Mouse (Mus musculus): Measurements from ENCODE around the gene Eif2ak1. TPM values are rescaled to one million over a fixed set of nuclear protein-coding genes. Genes with fewer than 3 reads are reported as not detected.

Gene Eif2ak1
- polyA plus RNA-seq, 1 experiment from 2014 or later: 44.8 TPM

- 91% methylated on average over 24 of the region's 24 CpGs for WGBS
Measured at GRCm38 (mm10) chr5:143819906-143820660, 2.5 kb downstream of the Eif2ak1 start.

GRCm38 (mm10) chr5:143820820-143821219 is 3.2 kb downstream of the Eif2ak1 start:
- WGBS: 97% methylated on average over 5 of the region's 5 CpGs
- Histone ChIP-seq H3K36me3 (no peaks in the 10 kb centered on the region), H3K4me3 (no peak overlapping the region), H3K27ac (replicated peaks) (no peak overlapping the region), H3K9ac (replicated peaks) (no peak overlapping the region), H3K27me3 (no peaks in the 10 kb centered on the region), H3K9me3 (no peaks in the 10 kb centered on the region), H3K4me2 (replicated peaks) (no peak overlapping the region), H3K4me1 (peaks cover 12% of the 10 kb centered on the region)
- no peak for ATAC-seq (ENCODE audit: low FRiP score, low read depth)

More at GRCm38 (mm10) chr5:143819906-143820660, 2.5 kb downstream of the Eif2ak1 start:
- no peak for ATAC-seq (ENCODE audit: low FRiP score, low read depth)
- H3K4me2 ChIP-seq (replicated peaks): no peak overlapping the region
- H3K9me3 ChIP-seq: no peaks in the 10 kb centered on the region
- H3K9ac ChIP-seq (replicated peaks): no peak overlapping the region
- peaks cover 12% of the 10 kb centered on the region for H3K4me1 ChIP-seq
- H3K27me3 ChIP-seq: no peaks in the 10 kb centered on the region
- no peak overlapping the region for H3K4me3 ChIP-seq
- H3K36me3 ChIP-seq: no peaks in the 10 kb centered on the region
- no peak overlapping the region for H3K27ac ChIP-seq (replicated peaks)

GRCm38 (mm10) chr5:143871547-143872169 is 54.1 kb downstream of the Eif2ak1 start:
- Histone ChIP-seq H3K9me3 (no peaks in the 10 kb centered on the region), H3K4me2 (replicated peaks) (no peak overlapping the region), H3K27ac (replicated peaks) (no peak overlapping the region), H3K36me3 (peaks cover 43% of the 10 kb centered on the region), H3K9ac (replicated peaks) (no peak overlapping the region), H3K4me1 (no peaks in the 10 kb centered on the region), H3K4me3 (no peak overlapping the region), H3K27me3 (no peaks in the 10 kb centered on the region)
- WGBS: 89% methylated on average over 11 of the region's 11 CpGs
- no peak for ATAC-seq (ENCODE audit: low FRiP score, low read depth)

DNA sequence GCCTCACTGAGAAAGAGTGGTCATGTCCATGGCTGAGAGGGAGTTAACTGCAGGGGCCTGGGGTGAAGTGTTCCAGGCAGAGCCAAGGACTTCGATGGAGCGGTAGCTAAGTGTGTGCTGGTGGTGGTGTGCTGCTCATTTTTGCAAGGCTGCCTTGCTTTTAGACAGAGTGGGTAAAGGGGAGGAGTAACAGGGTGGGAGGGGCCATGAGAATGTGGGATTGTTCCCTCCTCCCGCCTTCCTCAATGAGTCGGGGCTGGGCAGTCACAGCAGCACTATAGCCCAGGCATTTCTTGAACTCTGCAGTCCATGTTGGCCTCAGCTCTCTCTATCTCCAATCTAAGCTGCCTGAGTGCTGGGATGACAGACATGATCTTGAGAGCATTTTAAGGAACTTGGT is 57.0 kb downstream of the Eif2ak1 start:
- Histone ChIP-seq H3K9ac (replicated peaks) (no peak overlapping the region), H3K4me1 (no peaks in the 10 kb centered on the region), H3K4me2 (replicated peaks) (no peak overlapping the region), H3K27ac (replicated peaks) (no peak overlapping the region), H3K9me3 (no peaks in the 10 kb centered on the region), H3K4me3 (no peak overlapping the region), H3K27me3 (no peaks in the 10 kb centered on the region), H3K36me3 (peaks cover 70% of the 10 kb centered on the region)
- WGBS: 84% methylated on average over 4 of the region's 4 CpGs
- ATAC-seq (ENCODE audit: low FRiP score, low read depth): no peak

DNA sequence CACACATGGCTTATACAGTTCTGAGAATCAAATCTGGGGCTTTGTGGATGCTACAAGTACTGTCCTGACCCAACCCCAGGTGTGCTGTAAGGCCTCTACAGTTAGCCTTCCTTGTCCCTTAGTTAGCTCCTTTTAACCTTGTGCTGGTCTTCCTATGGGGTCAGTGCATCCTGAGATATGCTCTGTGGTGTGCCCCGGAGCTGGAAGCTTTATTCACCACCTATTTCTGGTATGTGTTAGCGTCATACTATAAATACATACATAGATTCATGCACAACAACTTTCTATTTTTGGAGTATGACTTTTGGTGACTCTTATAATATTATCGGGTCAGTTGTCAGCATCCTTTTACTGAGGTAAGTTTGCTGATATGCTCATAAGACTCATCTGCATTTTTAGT is 67.7 kb downstream of the Eif2ak1 start:
- 97% methylated on average over 3 of the region's 3 CpGs for WGBS
- no peaks in the 10 kb centered on the region for H3K27me3 ChIP-seq
- H3K4me1 ChIP-seq: no peaks in the 10 kb centered on the region
- no peak overlapping the region for H3K9ac ChIP-seq (replicated peaks)
- H3K36me3 ChIP-seq: peaks cover 93% of the 10 kb centered on the region
- H3K4me2 ChIP-seq (replicated peaks): no peak overlapping the region
- H3K9me3 ChIP-seq: no peaks in the 10 kb centered on the region
- no peak for ATAC-seq (ENCODE audit: low FRiP score, low read depth)
- no peak overlapping the region for H3K4me3 ChIP-seq
- no peak overlapping the region for H3K27ac ChIP-seq (replicated peaks)

GRCm38 (mm10) chr5:143890741-143891140 is 73.2 kb downstream of the Eif2ak1 start:
- H3K36me3 ChIP-seq: peaks cover 75% of the 10 kb centered on the region
- ATAC-seq (ENCODE audit: low FRiP score, low read depth): no peak
- WGBS: 88% methylated on average over 6 of the region's 6 CpGs

DNA sequence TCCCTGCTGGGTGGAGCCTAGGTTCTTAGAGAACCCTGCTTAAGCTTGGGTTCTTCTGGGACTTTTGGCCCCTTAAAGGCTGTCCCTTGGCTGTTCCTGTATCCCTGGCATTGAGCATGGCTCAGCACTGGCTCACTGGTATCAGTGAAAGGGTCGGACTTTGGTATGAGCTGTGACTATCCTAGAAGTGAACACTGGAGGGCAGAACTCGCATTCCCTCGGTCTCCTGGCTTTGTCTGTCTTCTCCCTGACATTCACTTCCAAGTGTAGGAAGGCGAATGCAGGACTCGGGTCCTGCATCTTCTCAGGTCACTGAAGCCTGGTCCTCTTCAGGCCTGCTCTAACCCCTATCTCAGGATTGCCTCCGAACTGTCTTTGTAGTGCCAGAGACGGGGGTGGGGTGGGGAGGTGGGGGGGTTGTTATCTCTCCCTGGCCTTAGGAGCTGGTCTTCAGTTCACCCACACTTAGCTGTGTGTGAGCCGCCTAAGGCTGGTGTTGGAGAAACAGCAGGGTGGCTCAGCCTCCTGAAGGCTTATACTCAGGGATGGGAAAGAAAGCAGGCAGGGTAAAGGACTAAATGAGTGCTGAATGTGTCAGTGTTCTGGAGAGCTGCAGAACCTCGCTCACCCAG is 74.8 kb downstream of the Eif2ak1 start:
- Histone ChIP-seq H3K36me3 (peaks cover 70% of the 10 kb centered on the region), H3K4me2 (replicated peaks) (no peak overlapping the region), H3K9ac (replicated peaks) (no peak overlapping the region), H3K4me1 (no peaks in the 10 kb centered on the region), H3K27me3 (no peaks in the 10 kb centered on the region), H3K9me3 (no peaks in the 10 kb centered on the region), H3K4me3 (no peak overlapping the region), H3K27ac (replicated peaks) (no peak overlapping the region)
- WGBS: 72% methylated on average over 9 of the region's 9 CpGs
- ATAC-seq (ENCODE audit: low FRiP score, low read depth): no peak

More at GRCm38 (mm10) chr5:143890741-143891140, 73.2 kb downstream of the Eif2ak1 start:
- no peak overlapping the region for H3K9ac ChIP-seq (replicated peaks)
- no peaks in the 10 kb centered on the region for H3K27me3 ChIP-seq
- no peak overlapping the region for H3K4me3 ChIP-seq
- no peaks in the 10 kb centered on the region for H3K9me3 ChIP-seq
- H3K4me2 ChIP-seq (replicated peaks): no peak overlapping the region
- H3K27ac ChIP-seq (replicated peaks): no peak overlapping the region
- no peaks in the 10 kb centered on the region for H3K4me1 ChIP-seq

GRCm38 (mm10) chr5:143893396-143893795 is 75.8 kb downstream of the Eif2ak1 start:
- Histone ChIP-seq H3K9me3 (no peaks in the 10 kb centered on the region), H3K4me3 (no peak overlapping the region), H3K4me1 (no peaks in the 10 kb centered on the region), H3K27me3 (no peaks in the 10 kb centered on the region), H3K9ac (replicated peaks) (no peak overlapping the region), H3K4me2 (replicated peaks) (no peak overlapping the region), H3K36me3 (peaks cover 69% of the 10 kb centered on the region), H3K27ac (replicated peaks) (no peak overlapping the region)
- 90% methylated on average over 5 of the region's 5 CpGs for WGBS
- ATAC-seq (ENCODE audit: low FRiP score, low read depth): no peak

DNA sequence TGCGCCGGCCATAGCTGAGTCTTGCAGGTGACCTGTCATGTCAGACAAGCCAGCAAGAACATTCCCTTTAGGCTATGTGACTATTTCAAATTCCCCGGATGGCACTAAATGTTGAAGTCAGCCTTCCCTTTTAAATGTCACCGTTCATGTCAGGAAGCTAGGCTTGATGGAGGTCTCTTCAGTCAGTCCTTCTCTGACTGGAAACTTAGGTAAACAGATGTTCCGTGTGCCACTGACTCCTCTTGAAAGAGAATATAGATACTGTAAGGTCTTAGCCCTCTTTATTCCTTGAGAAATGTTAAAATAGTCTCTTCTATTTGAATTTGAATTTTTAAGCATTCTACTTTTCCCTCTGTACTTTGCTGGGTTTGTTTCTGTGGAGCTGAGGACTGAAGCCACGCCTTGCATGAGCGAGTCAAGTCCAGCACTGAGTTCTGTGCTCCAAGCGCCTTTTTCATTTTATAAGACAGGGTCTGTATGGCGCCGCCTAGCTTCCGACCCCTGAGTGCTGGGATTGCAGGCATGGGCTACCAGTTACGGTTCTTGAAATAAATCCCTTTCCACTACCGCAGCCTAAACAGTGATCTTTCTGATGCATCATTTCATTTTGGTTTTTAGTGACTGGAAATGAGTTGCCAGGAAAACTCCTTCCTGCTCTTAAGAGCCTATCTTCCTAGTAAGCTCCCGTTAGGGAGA is 80.2 kb downstream of the Eif2ak1 start, which contains the start of gene Ankrd61:
Gene Ankrd61 (minus strand): TSS at position 51 of the 696 bp plus-strand sequence.
- Histone ChIP-seq H3K27me3 (no peaks in the 10 kb centered on the region), H3K9me3 (no peaks in the 10 kb centered on the region), H3K4me1 (no peaks in the 10 kb centered on the region), H3K9ac (replicated peaks) (no peak within 1 kb of the TSS), H3K4me2 (replicated peaks) (no peak within 1 kb of the TSS), H3K27ac (replicated peaks) (no peak within 1 kb of the TSS), H3K36me3 (peaks cover 70% of the 10 kb centered on the region), H3K4me3 (no peak within 1 kb of the TSS)
- ATAC-seq (ENCODE audit: low FRiP score, low read depth): no peak
- 86% methylated on average over 14 of the region's 14 CpGs for WGBS

GRCm38 (mm10) chr5:143902111-143902510 is 84.5 kb downstream of the Eif2ak1 start:
- Histone ChIP-seq H3K4me3 (no peak overlapping the region), H3K27ac (replicated peaks) (no peak overlapping the region), H3K9me3 (no peaks in the 10 kb centered on the region), H3K9ac (replicated peaks) (no peak overlapping the region), H3K36me3 (peaks cover 90% of the 10 kb centered on the region), H3K4me2 (replicated peaks) (no peak overlapping the region), H3K27me3 (no peaks in the 10 kb centered on the region), H3K4me1 (no peaks in the 10 kb centered on the region)
- WGBS: 90% methylated on average over 3 of the region's 3 CpGs
- ATAC-seq (ENCODE audit: low FRiP score, low read depth): no peak

GRCm38 (mm10) chr5:143903813-143904212 is 86.2 kb downstream of the Eif2ak1 start:
- Histone ChIP-seq H3K4me3 (no peak overlapping the region), H3K4me1 (peaks cover 10% of the 10 kb centered on the region), H3K4me2 (replicated peaks) (no peak overlapping the region), H3K27ac (replicated peaks) (no peak overlapping the region), H3K36me3 (peaks cover 75% of the 10 kb centered on the region), H3K9me3 (no peaks in the 10 kb centered on the region), H3K27me3 (no peaks in the 10 kb centered on the region), H3K9ac (replicated peaks) (no peak overlapping the region)
- WGBS: 93% methylated on average over 4 of the region's 4 CpGs
- no peak for ATAC-seq (ENCODE audit: low FRiP score, low read depth)

- no peak overlapping the region for H3K9ac ChIP-seq (replicated peaks)
- 91% methylated on average over 8 of the region's 8 CpGs for WGBS
- H3K27me3 ChIP-seq: no peaks in the 10 kb centered on the region
- H3K27ac ChIP-seq (replicated peaks): no peak overlapping the region
- no peaks in the 10 kb centered on the region for H3K9me3 ChIP-seq
- H3K4me1 ChIP-seq: peaks cover 19% of the 10 kb centered on the region
- no peak overlapping the region for H3K4me2 ChIP-seq (replicated peaks)
- H3K4me3 ChIP-seq: no peak overlapping the region
- ATAC-seq (ENCODE audit: low FRiP score, low read depth): no peak
- peaks cover 49% of the 10 kb centered on the region for H3K36me3 ChIP-seq
Measured at GRCm38 (mm10) chr5:143906429-143906828, 88.8 kb downstream of the Eif2ak1 start.

Measured in midbrain, embryonic 12.5 days (tissue).